In the genomic region with DNA sequence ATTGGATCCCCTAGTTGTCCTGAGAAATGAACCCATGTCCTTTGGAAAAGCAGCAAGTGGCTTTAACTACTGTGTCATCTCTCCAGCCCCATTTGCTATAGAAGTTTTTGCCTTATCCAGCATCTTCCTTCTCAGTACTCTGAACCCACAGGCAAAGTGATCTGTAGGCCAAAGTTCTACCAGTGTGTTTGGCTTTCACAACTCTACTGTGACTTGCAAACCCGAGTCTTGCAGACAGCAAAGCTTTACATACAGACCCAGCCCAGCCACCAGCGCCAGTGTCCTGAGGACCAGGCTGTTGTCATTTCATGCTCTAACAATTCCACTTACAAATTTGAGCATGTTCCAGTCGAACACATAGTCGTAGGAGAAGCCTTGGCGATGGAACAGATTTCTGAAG, we compare ENCODE assay signal across 23 mouse cellular contexts. TPM values are rescaled to one million over a fixed set of nuclear protein-coding genes. Genes with fewer than 3 reads are reported as not detected.
DNase-seq lines count a peak whose midpoint lies in the region; ATAC-seq and TF ChIP-seq lines count a peak whose summit lies in the region.
"Had no signal": no experiment of that assay in that cellular context is flagged by ENCODE, and none has a peak within 500 bp of the region (broad histone marks: within the 10 kb centered on the region; RNA-seq: fewer than 3 reads in every experiment).

No protein-coding gene starts in this region.

- H3K79me2 ChIP-seq in liver, adult 2 months (ENCODE audit: control insufficient read depth, insufficient read depth, low read length): peaks cover 12% of the 10 kb centered on the region; the same call in 1 of the 2 replicates

- no peaks in the 10 kb centered on the region for H3K27me3 ChIP-seq in kidney, adult 2 months (replicated peaks; ENCODE audit: control insufficient read depth, insufficient read depth, low read length)
- H3K27me3 ChIP-seq in kidney, embryonic 14.5 days (ENCODE audit: control insufficient read depth, insufficient read depth, low read length): no peaks in the 10 kb centered on the region
- H3K27me3 ChIP-seq in liver, adult 2 months (ENCODE audit: control insufficient read depth, insufficient read depth, low read length): no peaks in the 10 kb centered on the region
- H3K27me3 ChIP-seq in liver, embryonic 11.5 days (replicated peaks; ENCODE audit: control insufficient read depth, insufficient read depth, low read length): no peaks in the 10 kb centered on the region
- no peaks in the 10 kb centered on the region for H3K27me3 ChIP-seq in liver, postnatal 0 days (ENCODE audit: insufficient read depth, low read length)
- no peaks in the 10 kb centered on the region for H3K27me3 ChIP-seq in liver, embryonic 12.5 days (replicated peaks)
- H3K27me3 ChIP-seq: embryonic facial prominence, embryonic 13.5 days; embryonic facial prominence, embryonic 15.5 days; forebrain, embryonic 12.5 days had no signal

- TF ChIP-seq EP300 in liver, postnatal 0 days (IDR thresholded peaks at IDR 0.05; ENCODE audit: low read depth): no peak

- DNase-seq in kidney, adult 2 months: peak; percentile 42
- DNase-seq in liver, adult 2 months (ENCODE audit: extremely low read depth, low read depth, low spot score): peak; percentile 76
- DNase-seq in liver, embryonic 11.5 days (ENCODE audit: low spot score): no peak
- DNase-seq in liver, postnatal 0 days: no peak
- DNase-seq in right cerebral cortex, postnatal 25 days: no peak
- DNase-seq: adrenal gland, adult 2 months; adrenal gland, postnatal 10 days; adrenal gland, postnatal 25 days; cerebellum, adult 11 months; cerebellum, adult 18-20 months; cerebellum, adult 8-10 months; cerebellum, adult 9-11 months; cerebellum, postnatal 14 days; cerebellum, postnatal 36 days; embryo, embryonic 11 days had no signal

- no peak for TF ChIP-seq POLR2A in kidney, adult 2 months (IDR thresholded peaks at IDR 0.05; ENCODE audit: low read depth, low read length)
- TF ChIP-seq POLR2A in liver, adult 2 months (IDR thresholded peaks at IDR 0.05; ENCODE audit: extremely low read depth, insufficient read depth, low read length): no peak

- no peaks in the 10 kb centered on the region for H3K9me3 ChIP-seq in kidney, embryonic 14.5 days (ENCODE audit: control insufficient read depth, low read length)
- no peaks in the 10 kb centered on the region for H3K9me3 ChIP-seq in liver, embryonic 11.5 days (ENCODE audit: control insufficient read depth, low read length)
- H3K9me3 ChIP-seq in liver, postnatal 0 days (ENCODE audit: low read length): no peaks in the 10 kb centered on the region
- H3K9me3 ChIP-seq in liver, embryonic 12.5 days (replicated peaks): no peaks in the 10 kb centered on the region
- H3K9me3 ChIP-seq: embryonic facial prominence, embryonic 13.5 days; embryonic facial prominence, embryonic 15.5 days; forebrain, embryonic 10.5 days; forebrain, embryonic 12.5 days had no signal

- peak overlapping the region; percentile 21; the same call in 1 of the 2 replicates for H3K27ac ChIP-seq in kidney, adult 2 months (ENCODE audit: insufficient read depth, low read depth, low read length)
- H3K27ac ChIP-seq in kidney, embryonic 14.5 days (ENCODE audit: low read depth, low read length): no peak overlapping the region
- H3K27ac ChIP-seq in liver, adult 2 months (replicated peaks; ENCODE audit: insufficient read depth, low read depth, low read length): no peak overlapping the region
- no peak overlapping the region for H3K27ac ChIP-seq in liver, embryonic 11.5 days (ENCODE audit: low read depth, low read length)
- no peak overlapping the region for H3K27ac ChIP-seq in liver, postnatal 0 days (ENCODE audit: low read depth)
- H3K27ac ChIP-seq in liver, embryonic 12.5 days: no peak overlapping the region
- H3K27ac ChIP-seq: embryonic facial prominence, embryonic 13.5 days; embryonic facial prominence, embryonic 15.5 days; forebrain, embryonic 10.5 days; forebrain, embryonic 12.5 days had no signal

- H3K4me2 ChIP-seq in kidney, embryonic 14.5 days (replicated peaks; ENCODE audit: low read depth, low read length): no peak overlapping the region
- H3K4me2 ChIP-seq in liver, embryonic 11.5 days: no peak overlapping the region
- no peak overlapping the region for H3K4me2 ChIP-seq in liver, postnatal 0 days (ENCODE audit: low read depth, low read length)
- no peak overlapping the region for H3K4me2 ChIP-seq in liver, embryonic 12.5 days
- H3K4me2 ChIP-seq: embryonic facial prominence, embryonic 13.5 days; embryonic facial prominence, embryonic 15.5 days; forebrain, embryonic 12.5 days had no signal

- TF ChIP-seq CTCF in kidney, adult 2 months (conservative IDR thresholded peaks at IDR 0.05; ENCODE audit: insufficient read depth, insufficient read length, low read depth, low read length): no peak
- no peak for TF ChIP-seq CTCF in liver, adult 2 months (IDR thresholded peaks at IDR 0.05; ENCODE audit: low read depth, low read length)
- no peak for TF ChIP-seq CTCF in liver, postnatal 0 days (IDR thresholded peaks at IDR 0.05; ENCODE audit: low read depth)

- H3K9ac ChIP-seq in kidney, embryonic 14.5 days (ENCODE audit: low read depth, low read length): no peak overlapping the region
- H3K9ac ChIP-seq in liver, adult 2 months (ENCODE audit: low read depth, low read length): no peak overlapping the region
- H3K9ac ChIP-seq in liver, embryonic 11.5 days (ENCODE audit: low read depth, low read length): no peak overlapping the region
- H3K9ac ChIP-seq in liver, postnatal 0 days (replicated peaks): no peak overlapping the region
- H3K9ac ChIP-seq in liver, embryonic 12.5 days: no peak overlapping the region
- H3K9ac ChIP-seq: embryonic facial prominence, embryonic 13.5 days; embryonic facial prominence, embryonic 15.5 days; forebrain, embryonic 12.5 days had no signal

- H3K4me1 ChIP-seq in kidney, adult 2 months (ENCODE audit: control insufficient read depth, insufficient read depth, low read length): peaks cover 17% of the 10 kb centered on the region; the same call in 1 of the 2 replicates
- no peaks in the 10 kb centered on the region for H3K4me1 ChIP-seq in kidney, embryonic 14.5 days (ENCODE audit: control insufficient read depth, insufficient read depth, low read length)
- peaks cover 3% of the 10 kb centered on the region; the same call in 1 of the 2 replicates for H3K4me1 ChIP-seq in liver, adult 2 months (ENCODE audit: control insufficient read depth, insufficient read depth, low read length)
- no peaks in the 10 kb centered on the region for H3K4me1 ChIP-seq in liver, embryonic 11.5 days (replicated peaks; ENCODE audit: control insufficient read depth, insufficient read depth, low read length)
- H3K4me1 ChIP-seq in liver, postnatal 0 days (ENCODE audit: insufficient read depth): peaks cover 7% of the 10 kb centered on the region; the same call in 1 of the 2 replicates
- no peaks in the 10 kb centered on the region for H3K4me1 ChIP-seq in liver, embryonic 12.5 days
- H3K4me1 ChIP-seq: embryonic facial prominence, embryonic 15.5 days; forebrain, embryonic 10.5 days; forebrain, embryonic 12.5 days had no signal

- ATAC-seq in kidney, embryonic 14.5 days (ENCODE audit: low FRiP score, low TSS enrichment): no peak
- ATAC-seq in liver, embryonic 11.5 days (replicated peaks; ENCODE audit: low FRiP score): no peak
- ATAC-seq in liver, postnatal 0 days: peak; percentile 60
- ATAC-seq in liver, embryonic 12.5 days: no peak
- ATAC-seq: forebrain, embryonic 14.5 days had no signal

- 53% methylated on average over 5 of the region's 5 CpGs for WGBS in kidney, adult 2 months
- 93% methylated on average over 5 of the region's 5 CpGs for WGBS in kidney, embryonic 14.5 days
- 53% methylated on average over 5 of the region's 5 CpGs for WGBS in liver, adult 2 months
- 90% methylated on average over 5 of the region's 5 CpGs for WGBS in liver, embryonic 11.5 days
- 80% methylated on average over 5 of the region's 5 CpGs for WGBS in liver, postnatal 0 days (ENCODE audit: insufficient replicate concordance)
- 87% methylated on average over 5 of the region's 5 CpGs for WGBS in liver, embryonic 12.5 days (ENCODE audit: insufficient replicate concordance)

- no peak overlapping the region for H3K4me3 ChIP-seq in kidney, adult 2 months (ENCODE audit: insufficient read depth, low read depth, low read length)
- H3K4me3 ChIP-seq in kidney, embryonic 14.5 days (ENCODE audit: low read length): no peak overlapping the region
- no peak overlapping the region for H3K4me3 ChIP-seq in liver, adult 2 months (ENCODE audit: insufficient read depth, low read depth, low read length)
- no peak overlapping the region for H3K4me3 ChIP-seq in liver, embryonic 11.5 days (ENCODE audit: low read depth, low read length)
- no peak overlapping the region for H3K4me3 ChIP-seq in liver, postnatal 0 days (ENCODE audit: low read depth, low read length)
- no peak overlapping the region for H3K4me3 ChIP-seq in liver, embryonic 12.5 days
- H3K4me3 ChIP-seq: embryonic facial prominence, embryonic 13.5 days; embryonic facial prominence, embryonic 15.5 days; erythroblast, embryonic 14.5 days; forebrain, embryonic 10.5 days; forebrain, embryonic 12.5 days had no signal

- H3K36me3 ChIP-seq in kidney, adult 2 months (ENCODE audit: control insufficient read depth, insufficient read depth, low read length): peaks cover 13% of the 10 kb centered on the region
- peaks cover 99% of the 10 kb centered on the region for H3K36me3 ChIP-seq in kidney, embryonic 14.5 days (ENCODE audit: control insufficient read depth, insufficient read depth, low read length)
- peaks cover 80% of the 10 kb centered on the region for H3K36me3 ChIP-seq in liver, adult 2 months (ENCODE audit: control insufficient read depth, insufficient read depth, low read length)
- peaks cover 82% of the 10 kb centered on the region for H3K36me3 ChIP-seq in liver, embryonic 11.5 days (ENCODE audit: control insufficient read depth, insufficient read depth, low read length)
- peaks cover 98% of the 10 kb centered on the region for H3K36me3 ChIP-seq in liver, postnatal 0 days (replicated peaks; ENCODE audit: insufficient read depth, low read length)
- peaks cover 100% of the 10 kb centered on the region for H3K36me3 ChIP-seq in liver, embryonic 12.5 days

RNA-seq across cellular contexts. Expression of gene Csnk1d, which starts 19.9 kb away (rescaled TPM):
- 63.3 and 71.0 TPM in 2 replicates for polyA plus RNA-seq in kidney, adult 2 months (2012; rRNA removed)
- 49.8 and 78.9 TPM in 2 replicates for polyA plus RNA-seq in kidney, embryonic 14.5 days (2014; fragmentation: Nextera tagmentation; extraction: Ambion mirVana)
- total RNA-seq in liver, adult 2 months (2014; rRNA removed): 28.3 and 31.8 TPM in 2 replicates
- polyA plus RNA-seq in liver, adult 2 months (2012; rRNA removed): 34.2 and 36.4 TPM in 2 replicates
- polyA plus RNA-seq in liver, embryonic 11.5 days (2014; fragmentation: Nextera tagmentation; extraction: Ambion mirVana): 62.2 and 66.5 TPM in 2 replicates
- polyA plus RNA-seq in liver, postnatal 0 days (2015; fragmentation: Nextera tagmentation; extraction: Ambion mirVana): 29.9 and 30.0 TPM in 2 replicates
- 58.4 and 61.1 TPM in 2 replicates for polyA plus RNA-seq in liver, embryonic 12.5 days (2016; fragmentation: Nextera tagmentation; extraction: Ambion mirVana)

RNA-seq across cellular contexts. Expression of gene Slc16a3, which starts 23.0 kb away (rescaled TPM):
- 2.0 and 2.9 TPM in 2 replicates for polyA plus RNA-seq in kidney, adult 2 months (2012; rRNA removed)
- polyA plus RNA-seq in kidney, embryonic 14.5 days (2014; fragmentation: Nextera tagmentation; extraction: Ambion mirVana): 21.8 and 21.9 TPM in 2 replicates
- 0.28 and 0.47 TPM in 2 replicates for total RNA-seq in liver, adult 2 months (2014; rRNA removed)
- 0.51 and 0.52 TPM in 2 replicates for polyA plus RNA-seq in liver, adult 2 months (2012; rRNA removed)
- polyA plus RNA-seq in liver, embryonic 11.5 days (2014; fragmentation: Nextera tagmentation; extraction: Ambion mirVana): 257 and 272 TPM in 2 replicates
- 9.9 and 13.9 TPM in 2 replicates for polyA plus RNA-seq in liver, postnatal 0 days (2015; fragmentation: Nextera tagmentation; extraction: Ambion mirVana)
- 166 and 170 TPM in 2 replicates for polyA plus RNA-seq in liver, embryonic 12.5 days (2016; fragmentation: Nextera tagmentation; extraction: Ambion mirVana)

RNA-seq across cellular contexts. Expression of gene Ccdc57, which starts 38.6 kb away (rescaled TPM):
- polyA plus RNA-seq in kidney, adult 2 months (2012; rRNA removed): 2.9 and 3.5 TPM in 2 replicates
- polyA plus RNA-seq in kidney, embryonic 14.5 days (2014; fragmentation: Nextera tagmentation; extraction: Ambion mirVana): 5.0 and 9.2 TPM in 2 replicates
- total RNA-seq in liver, adult 2 months (2014; rRNA removed): 1.5 and 2.3 TPM in 2 replicates
- polyA plus RNA-seq in liver, adult 2 months (2012; rRNA removed): 0.80 and 1.1 TPM in 2 replicates
- polyA plus RNA-seq in liver, embryonic 11.5 days (2014; fragmentation: Nextera tagmentation; extraction: Ambion mirVana): 4.2 and 4.7 TPM in 2 replicates
- 1.2 and 1.4 TPM in 2 replicates for polyA plus RNA-seq in liver, postnatal 0 days (2015; fragmentation: Nextera tagmentation; extraction: Ambion mirVana)
- polyA plus RNA-seq in liver, embryonic 12.5 days (2016; fragmentation: Nextera tagmentation; extraction: Ambion mirVana): 2.9 and 3.2 TPM in 2 replicates

Comparison
In these comparisons a context has a peak if more than half of its experiments do, and no peak if none do; other contexts are left out.
1. DNase-seq: peak in kidney, adult 2 months (single experiment) and liver, adult 2 months (single experiment); none in liver, embryonic 11.5 days (single experiment), liver, postnatal 0 days (single experiment) and right cerebral cortex, postnatal 25 days (single experiment).